Mouse (Mus musculus) heart, adult 2 months (tissue): ENCODE results near the gene Doc2g. TPM values are rescaled to one million over a fixed set of nuclear protein-coding genes. Genes with fewer than 3 reads are reported as not detected.
"Not testable (repeated sequence)": the region's sequence is repeated elsewhere in the genome, so short reads cannot be mapped to it uniquely, and the experiment has no call there.

Experiments used
- DNase-seq, 2 experiments: peaks; one replicate each; pipeline ENCODE4 v3.0.0; 2021
- H3K27ac ChIP-seq: fragments of 200-600 bp; 2 replicates; pipeline ENCODE4 v1.8.1; 2022
- H3K27me3 ChIP-seq: fragments of 200-500 bp; 2 replicates; pipeline ENCODE4 v1.6.1; 2012; ENCODE audit warnings: mild to moderate bottlenecking, low read length, inconsistent platforms, mixed read lengths; ENCODE audit not compliant: control insufficient read depth, insufficient read depth
- H3K36me3 ChIP-seq: fragments of 200-500 bp; 2 replicates; pipeline ENCODE4 v1.6.1; 2012; ENCODE audit warnings: low read length, inconsistent platforms; ENCODE audit not compliant: control insufficient read depth, insufficient read depth
- H3K4me1 ChIP-seq: fragments of 200-500 bp; 2 replicates; pipeline ENCODE4 v1.6.1; 2011; ENCODE audit warnings: low read length; ENCODE audit not compliant: control insufficient read depth, insufficient read depth
- H3K4me3 ChIP-seq: fragments of 200-600 bp; 2 replicates; pipeline ENCODE4 v1.8.1; 2022
- H3K79me2 ChIP-seq: fragments of 200-500 bp; replicated peaks from 2 replicates; pipeline ENCODE4 v1.6.1; 2012; ENCODE audit warnings: mild to moderate bottlenecking, inconsistent platforms, low read length, moderate library complexity, mixed read lengths; ENCODE audit not compliant: control insufficient read depth, insufficient read depth
- H3K9ac ChIP-seq: fragments of 200-500 bp; 2 replicates; pipeline ENCODE4 v1.6.1; 2012; ENCODE audit warnings: low read depth, mild to moderate bottlenecking, control low read depth, inconsistent platforms, low read length, mixed read lengths
- CTCF ChIP-seq: fragments of 200-600 bp; IDR thresholded peaks from 2 replicates; pipeline ENCODE4 v1.8.1; 2022; ENCODE audit warnings: antibody characterized with exemption, mild to moderate bottlenecking, moderate library complexity
- EP300 ChIP-seq: fragments of 200-500 bp; IDR thresholded peaks from 2 replicates; pipeline ENCODE4 v1.6.1; 2011; ENCODE audit warnings: low read depth, low read length, control low read depth; ENCODE audit not compliant: insufficient read depth
- POLR2A ChIP-seq: fragments of 200-500 bp; IDR thresholded peaks from 2 replicates; pipeline ENCODE4 v1.6.1; 2011; ENCODE audit warnings: mild to moderate bottlenecking, low read depth, low read length, control low read depth; ENCODE audit not compliant: insufficient read depth
- WGBS: fragments of 180-500 bp; shearing (Covaris S2); methylation state at CpG from one replicate; pipeline ENCODE4 v1.1.7; 2018; 5-methylcytosine and 5-hydroxymethylcytosine counted together
- intact Hi-C: fragments of 180-260 bp; cut with DNase I; formaldehyde crosslinking; loops from one replicate; pipeline ENCODE4 v1.15.1; 2025
- polyA plus RNA-seq: library from polyadenylated mRNA; depleted of rRNA; stranded (reverse); fragments of >200 nt; gene quantifications from 2 replicates; pipeline ENCODE4 v1.2.3, GENCODE M21; 2012
- total RNA-seq, 2 experiments: library from RNA; stranded (reverse); gene quantifications; 2 replicates each; pipeline ENCODE4 v1.2.3; 2021

Gene Doc2g
- total and polyA plus RNA-seq, 3 experiments: 193 to 597 (median 236) TPM

- Histone ChIP-seq H3K4me3 (no peak overlapping the region), H3K36me3 (no peaks in the 10 kb centered on the region), H3K4me1 (peaks cover 6% of the 10 kb centered on the region), H3K27me3 (no peaks in the 10 kb centered on the region), H3K27ac (no peak overlapping the region), H3K79me2 (no peaks in the 10 kb centered on the region), H3K9ac (no peak overlapping the region)
- 90% methylated on average over 8 of the region's 8 CpGs for WGBS
- intact Hi-C loops: no loop called here
- no peak for DNase-seq
- no peak for TF ChIP-seq POLR2A
Measured at GRCm38 (mm10) chr19:4046866-4047254, 43.7 kb downstream of the Doc2g start.

- Histone ChIP-seq H3K79me2 (no peaks in the 10 kb centered on the region), H3K4me3 (no peak overlapping the region), H3K36me3 (no peaks in the 10 kb centered on the region), H3K4me1 (peaks cover 6% of the 10 kb centered on the region), H3K9ac (no peak overlapping the region), H3K27me3 (no peaks in the 10 kb centered on the region), H3K27ac (no peak overlapping the region)
- intact Hi-C loops: loop anchor here (1.0 kb wide), 1 partner anchor 29 kb away; no protein-coding TSS in a partner anchor
- WGBS: 21% methylated on average over 4 of the region's 4 CpGs
- TF ChIP-seq POLR2A: no peak
- TF ChIP-seq EP300: no peak
- TF ChIP-seq CTCF: peak; percentile 91
- DNase-seq: peak; percentile 76 to 83
Measured at GRCm38 (mm10) chr19:4047859-4048258, 44.7 kb downstream of the Doc2g start.

GRCm38 (mm10) chr19:4049069-4049468, 46.0 kb downstream of the Doc2g start:
- 75% methylated on average over 5 of the region's 5 CpGs for WGBS
- H3K27me3 ChIP-seq, H3K79me2 ChIP-seq, H3K36me3 ChIP-seq, H3K4me1 ChIP-seq, DNase-seq, H3K4me3 ChIP-seq, H3K27ac ChIP-seq, H3K9ac ChIP-seq, intact Hi-C loops: not testable (repeated sequence)
- TF ChIP-seq CTCF: peak; percentile 29

DNA sequence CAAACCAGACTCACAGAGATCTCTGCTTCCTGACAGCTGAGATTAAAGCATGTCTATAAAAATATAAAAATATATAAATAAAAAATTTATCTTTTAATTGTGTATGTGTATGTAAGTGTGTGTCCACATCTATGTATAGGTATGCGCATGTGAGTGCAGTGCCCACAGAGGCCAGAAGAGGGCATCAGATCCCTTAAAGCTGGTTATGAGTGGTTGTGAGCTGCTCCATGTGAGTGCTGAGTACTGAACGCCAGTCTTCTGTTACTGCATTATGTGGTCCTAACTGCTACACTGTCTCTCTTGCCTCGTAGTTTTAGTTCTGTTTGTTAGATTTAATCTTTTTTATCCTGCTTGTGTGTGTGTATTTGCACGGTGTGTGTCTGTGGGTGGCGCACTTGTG, 47.9 kb downstream of the Doc2g start:
- no peak for DNase-seq
- H3K9ac ChIP-seq: no peak overlapping the region
- no peaks in the 10 kb centered on the region for H3K27me3 ChIP-seq
- intact Hi-C loops: loop anchor here (5.0 kb wide), 1 partner anchor 176 kb away; no protein-coding TSS in a partner anchor
- H3K79me2 ChIP-seq: no peaks in the 10 kb centered on the region
- WGBS: 95% methylated on average over 5 of the region's 5 CpGs
- TF ChIP-seq CTCF: peak; percentile 33; the same call in 1 of the 2 replicates
- no peak for TF ChIP-seq POLR2A
- TF ChIP-seq EP300: no peak
- H3K4me3 ChIP-seq: no peak overlapping the region
- H3K4me1 ChIP-seq: peaks cover 1% of the 10 kb centered on the region; the same call in 1 of the 2 replicates
- H3K36me3 ChIP-seq: no peaks in the 10 kb centered on the region
- no peak overlapping the region for H3K27ac ChIP-seq

GRCm38 (mm10) chr19:4051741-4052515, 48.8 kb downstream of the Doc2g start:
- Histone ChIP-seq H3K9ac (no peak overlapping the region), H3K27ac (no peak overlapping the region; the same call in 1 of the 2 replicates), H3K79me2 (no peaks in the 10 kb centered on the region), H3K27me3 (no peaks in the 10 kb centered on the region), H3K4me3 (no peak overlapping the region), H3K36me3 (no peaks in the 10 kb centered on the region), H3K4me1 (no peaks in the 10 kb centered on the region; the same call in 1 of the 2 replicates)
- intact Hi-C loops: loop anchor here (5.0 kb wide), 1 partner anchor 175 kb away; no protein-coding TSS in a partner anchor
- peak; percentile 66 to 76 for DNase-seq
- WGBS: 42% methylated on average over 10 of the region's 10 CpGs
- TF ChIP-seq CTCF (peak; percentile 79), EP300 (no peak)

DNA sequence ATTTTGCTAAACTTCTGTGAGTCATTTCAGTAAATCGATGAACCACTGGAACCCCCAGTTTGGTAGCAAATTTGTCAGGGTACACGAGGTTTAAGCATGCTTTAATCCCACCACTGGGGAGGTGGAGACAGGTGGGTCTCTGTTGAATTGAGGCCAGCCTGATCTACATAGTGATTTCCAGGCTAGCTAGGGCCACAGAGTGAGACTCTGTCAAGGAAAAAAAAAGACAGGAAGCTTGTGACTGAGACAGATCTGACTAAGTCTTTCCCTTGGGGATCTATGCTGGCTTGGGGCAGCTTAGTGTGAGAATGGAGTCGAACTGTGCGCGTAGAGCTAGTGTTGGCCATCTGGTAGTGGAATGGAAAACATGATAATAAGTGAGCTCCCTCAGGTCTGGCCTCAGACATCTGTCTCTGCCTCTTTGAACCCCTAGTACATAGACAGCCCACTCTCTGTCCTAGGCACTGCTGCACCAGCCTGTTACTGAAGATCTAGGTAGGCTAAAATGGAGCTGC, 49.5 kb downstream of the Doc2g start:
- intact Hi-C loops: loop anchor here (5.0 kb wide), 1 partner anchor 175 kb away; no protein-coding TSS in a partner anchor

More for the DNA sequence above, 49.5 kb downstream of the Doc2g start:
- Histone ChIP-seq H3K4me3 (no peak overlapping the region), H3K79me2 (no peaks in the 10 kb centered on the region), H3K4me1 (no peaks in the 10 kb centered on the region; the same call in 1 of the 2 replicates), H3K9ac (no peak overlapping the region), H3K27me3 (no peaks in the 10 kb centered on the region), H3K36me3 (no peaks in the 10 kb centered on the region), H3K27ac (no peak overlapping the region; the same call in 1 of the 2 replicates)
- TF ChIP-seq POLR2A: no peak
- no peak for TF ChIP-seq EP300
- no peak for TF ChIP-seq CTCF
- no peak for DNase-seq
- 43% methylated on average over 5 of the region's 5 CpGs for WGBS
